Mouse (Mus musculus) left cerebral cortex, adult 8-10 months (tissue): Measurements from ENCODE around the gene Krtap6-1. TPM values are rescaled to one million over a fixed set of nuclear protein-coding genes. Genes with fewer than 3 reads are reported as not detected.
"Not testable (repeated sequence)": the region's sequence is repeated elsewhere in the genome, so short reads cannot be mapped to it uniquely, and the experiment has no call there.

ENCODE experiments used
- DNase-seq, 2 experiments: peaks; one replicate each; pipeline ENCODE4 v3.0.0; 2022; ENCODE audit warnings: low spot score in 2 of 2
- total RNA-seq, 4 experiments: library from RNA; stranded (reverse); gene quantifications; 2 replicates each; pipeline ENCODE4 v1.2.4; 2022

Gene Krtap6-1
- total RNA-seq: not detected

DNA sequence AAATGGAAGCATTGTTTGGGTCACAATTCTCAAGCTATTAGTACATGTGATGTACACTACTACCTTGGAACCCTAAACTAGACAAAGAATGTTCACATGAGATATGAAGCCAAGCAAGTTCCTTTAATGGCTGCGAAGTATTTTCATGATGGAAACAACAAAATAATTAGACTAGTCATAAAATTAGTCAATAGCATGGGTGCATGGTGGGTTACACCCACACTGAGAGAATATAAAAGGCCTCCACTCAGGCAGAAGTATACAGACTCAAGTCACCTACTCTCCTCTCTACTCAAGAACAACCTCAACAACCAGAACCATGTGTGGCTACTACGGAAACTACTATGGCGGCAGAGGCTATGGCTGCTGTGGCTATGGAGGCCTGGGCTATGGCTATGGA, at the start of gene Krtap6-1:
Gene Krtap6-1 (plus strand): TSS at position 301 of the 400 bp plus-strand sequence.
- not testable (repeated sequence) for DNase-seq

DNA sequence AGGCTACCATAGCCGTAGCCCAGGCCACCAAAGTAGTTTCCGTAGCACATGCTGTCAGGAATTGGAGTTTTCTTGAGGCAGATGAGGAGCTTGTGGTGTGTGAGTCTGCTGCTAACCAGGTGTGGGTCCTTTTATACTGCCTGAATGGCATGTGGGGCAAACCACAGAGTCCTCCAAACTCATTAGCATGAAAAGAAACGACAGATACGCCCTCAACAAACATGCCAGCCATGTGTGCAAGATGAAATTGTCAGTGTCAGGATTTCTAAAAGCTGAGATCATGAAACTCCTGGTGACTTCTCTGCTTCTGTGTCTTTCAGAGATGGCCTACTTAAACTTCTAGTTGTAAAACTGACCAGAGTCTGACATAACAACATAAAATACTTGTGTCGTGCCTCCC, 20.8 kb upstream of the Krtap6-1 start, which contains the start of gene Krtap22-2:
Gene Krtap22-2 (minus strand): TSS at position 101 of the 400 bp plus-strand sequence.
- no peak for DNase-seq

DNA sequence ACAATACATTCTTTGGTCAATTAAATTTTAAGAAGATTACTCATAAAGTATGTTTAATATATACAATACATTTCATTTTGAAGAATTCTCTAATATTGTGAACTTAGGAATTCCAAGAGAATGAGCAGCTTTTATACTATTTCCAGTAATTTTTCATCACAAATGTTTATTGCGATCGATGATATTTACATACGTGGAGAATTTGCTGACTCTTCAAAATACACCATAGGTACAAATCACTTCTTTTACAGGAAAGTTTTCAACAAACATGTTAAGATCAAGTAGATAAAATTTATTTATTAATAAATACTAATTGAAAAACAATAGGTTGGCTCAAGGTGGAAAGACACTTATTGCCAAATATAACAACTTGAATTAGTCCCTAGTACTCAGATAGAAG, 17.5 kb upstream of the Krtap6-1 start:
- DNase-seq: no peak

DNA sequence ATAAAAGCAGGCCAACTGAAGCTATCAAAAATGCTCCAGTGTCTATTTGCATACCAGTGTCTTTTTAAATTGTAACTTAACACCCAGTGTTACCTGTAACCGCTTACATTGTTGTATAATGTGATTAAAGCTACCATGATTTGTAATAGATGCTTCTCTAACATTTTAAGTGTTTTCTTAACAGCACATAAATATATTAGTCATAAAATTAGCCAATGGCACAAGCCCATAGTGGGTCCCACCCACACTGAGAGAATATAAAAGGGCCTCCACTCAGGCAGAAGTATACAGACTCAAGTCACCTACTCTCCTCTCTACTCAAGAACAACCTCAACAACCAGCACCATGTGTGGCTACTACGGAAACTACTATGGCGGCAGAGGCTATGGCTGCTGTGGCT, 16.5 kb upstream of the Krtap6-1 start, which contains the start of gene Gm10229:
Gene Gm10229 (plus strand): TSS at position 301 of the 400 bp plus-strand sequence.
- not testable (repeated sequence) for DNase-seq

DNA sequence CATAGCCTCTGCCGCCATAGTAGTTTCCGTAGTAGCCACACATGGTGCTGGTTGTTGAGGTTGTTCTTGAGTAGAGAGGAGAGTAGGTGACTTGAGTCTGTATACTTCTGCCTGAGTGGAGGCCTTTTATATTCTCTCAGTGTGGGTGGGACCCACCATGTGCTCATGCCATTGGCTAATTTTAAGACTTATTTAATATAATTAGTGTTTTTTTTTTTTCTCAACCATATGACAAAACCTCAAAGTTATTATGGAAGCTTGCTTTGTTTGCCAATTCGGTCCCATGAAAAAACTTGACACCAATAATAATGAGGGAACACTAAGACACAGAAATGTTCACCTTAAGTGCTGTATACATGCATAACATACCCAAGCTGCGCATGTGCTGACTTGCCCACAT, 9.9 kb downstream of the Krtap6-1 start, which contains the start of gene Gm10228:
Gene Gm10228 (minus strand): TSS at position 101 of the 400 bp plus-strand sequence.
- DNase-seq: not testable (repeated sequence)

DNA sequence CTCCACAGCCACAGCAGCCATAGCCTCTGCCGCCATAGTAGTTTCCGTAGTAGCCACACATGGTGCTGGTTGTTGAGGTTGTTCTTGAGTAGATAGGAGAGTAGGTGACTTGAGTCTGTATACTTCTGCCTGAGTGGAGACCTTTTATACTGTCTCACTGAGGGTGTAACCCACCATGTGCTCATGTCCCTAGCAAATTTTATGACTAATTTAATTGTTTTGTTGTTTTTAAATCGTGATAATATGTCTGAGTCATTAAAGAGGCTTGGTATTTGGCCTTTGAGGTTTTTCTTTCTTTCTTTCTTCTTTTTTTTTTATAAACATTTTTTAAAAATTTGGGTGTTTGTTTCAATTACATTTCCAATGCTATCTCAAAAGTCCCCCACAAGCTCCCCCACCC, 16.3 kb downstream of the Krtap6-1 start, which contains the start of gene Krtap6-5:
Gene Krtap6-5 (minus strand): TSS at position 101 of the 400 bp plus-strand sequence.
- DNase-seq: no peak

DNA sequence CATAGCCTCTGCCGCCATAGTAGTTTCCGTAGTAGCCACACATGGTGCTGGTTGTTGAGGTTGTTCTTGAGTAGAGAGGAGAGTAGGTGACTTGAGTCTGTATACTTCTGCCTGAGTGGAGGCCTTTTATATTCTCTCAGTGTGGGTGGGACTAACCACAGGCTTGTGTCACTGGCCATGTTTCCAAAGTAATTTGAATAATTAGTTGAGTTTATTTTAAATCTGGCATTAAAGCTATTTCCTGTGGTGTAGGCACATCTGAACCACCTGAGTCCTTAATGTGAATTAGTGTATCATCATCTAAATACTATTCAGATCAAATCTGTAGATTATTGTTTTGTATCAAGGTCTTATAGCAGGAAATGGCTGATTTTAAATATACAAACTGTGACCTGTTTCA, 32.4 kb downstream of the Krtap6-1 start, which contains the start of gene 1110025L11Rik:
Gene 1110025L11Rik (minus strand): TSS at position 101 of the 400 bp plus-strand sequence.
- not testable (repeated sequence) for DNase-seq

DNA sequence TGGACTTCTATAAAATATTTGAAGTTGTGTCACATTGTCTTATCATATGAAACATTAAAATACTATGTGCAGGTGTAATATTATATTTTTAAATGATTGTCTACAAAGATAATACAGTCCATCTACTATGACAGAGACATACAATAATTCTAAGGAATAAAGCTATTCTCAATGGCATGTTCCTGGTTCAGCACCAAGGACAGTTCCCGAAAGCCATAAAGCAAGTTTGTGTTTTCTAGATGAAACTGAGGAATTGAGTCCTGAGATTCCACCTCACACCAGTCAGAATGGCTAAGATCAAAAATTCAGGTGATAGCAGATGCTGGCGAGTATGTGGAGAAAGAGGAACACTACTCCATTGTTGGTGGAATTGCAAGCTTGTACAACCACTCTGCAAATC, 39.5 kb downstream of the Krtap6-1 start:
- not testable (repeated sequence) for DNase-seq

Other genes starting within 250 kb of the Krtap6-1 start
- not detected for gene Gm20741, start 219.5 kb upstream of the Krtap6-1 start, total RNA-seq
- not detected for gene Krtap15, start 211.5 kb upstream of the Krtap6-1 start, total RNA-seq
- gene Krtap14, start 205.6 kb upstream of the Krtap6-1 start, total RNA-seq: not detected
- gene Krtap19-1, start 162.3 kb upstream of the Krtap6-1 start, total RNA-seq: not detected
- not detected for gene Krtap19-2, start 157.4 kb upstream of the Krtap6-1 start, total RNA-seq
- gene Krtap19-3, start 153.7 kb upstream of the Krtap6-1 start, total RNA-seq: not detected
- gene Krtap19-4, start 146.6 kb upstream of the Krtap6-1 start, total RNA-seq: not detected
- gene Krtap19-5, start 135.2 kb upstream of the Krtap6-1 start, total RNA-seq: not detected
- not detected for gene Krtap19-9b, start 99.4 kb upstream of the Krtap6-1 start, total RNA-seq
- not detected for gene Krtap16-3, start 68.8 kb upstream of the Krtap6-1 start, total RNA-seq
- not detected for gene Krtap22-2, start 20.9 kb upstream of the Krtap6-1 start, total RNA-seq
- not detected for gene Gm10229, start 16.4 kb upstream of the Krtap6-1 start, total RNA-seq
- gene Gm10228, start 9.8 kb downstream of the Krtap6-1 start, total RNA-seq: not detected
- gene Krtap6-5, start 16.2 kb downstream of the Krtap6-1 start, total RNA-seq: not detected
- gene 1110025L11Rik, start 32.3 kb downstream of the Krtap6-1 start, total RNA-seq: not detected
- not detected for gene Krtap6-3, start 52.3 kb downstream of the Krtap6-1 start, total RNA-seq
- not detected for gene Gm6358, start 109.2 kb downstream of the Krtap6-1 start, total RNA-seq
- not detected for gene Gm10061, start 119.4 kb downstream of the Krtap6-1 start, total RNA-seq
- gene Gm9789, start 126.3 kb downstream of the Krtap6-1 start, total RNA-seq: not detected
- not detected for gene Gm7735, start 137.8 kb downstream of the Krtap6-1 start, total RNA-seq
- gene 1110057P08Rik, start 143.0 kb downstream of the Krtap6-1 start, total RNA-seq: not detected
- not detected for gene Krtap20-2, start 174.2 kb downstream of the Krtap6-1 start, total RNA-seq